Mouse (Mus musculus) small intestine, adult 2 months (tissue): ENCODE measurements around the gene Cilp.

Experiments used
- CTCF ChIP-seq: fragments of 200-500 bp; IDR thresholded peaks from 2 replicates; pipeline ENCODE4 v1.5.1; 2012; ENCODE audit warnings: low read depth, mild to moderate bottlenecking, control low read depth, inconsistent platforms, low read length, moderate library complexity, mixed read lengths; ENCODE audit not compliant: insufficient replicate concordance, insufficient read length; ENCODE audit errors: extremely low read depth
- POLR2A ChIP-seq: fragments of 200-500 bp; IDR thresholded peaks from 2 replicates; pipeline ENCODE4 v1.6.1; 2012; ENCODE audit warnings: low read depth, mild to moderate bottlenecking, control low read depth, inconsistent platforms, low read length, moderate library complexity

GRCm38 (mm10) chr9:65292421-65292820 is 27.4 kb downstream of the Cilp start:
- TF ChIP-seq CTCF (no peak), POLR2A (no peak)
